Mouse (Mus musculus) heart, postnatal 36 days (tissue): Measurements from ENCODE around the gene Gm21560. TPM values are rescaled to one million over a fixed set of nuclear protein-coding genes. Genes with fewer than 3 reads are reported as not detected.
"Not testable (repeated sequence)": the region's sequence is repeated elsewhere in the genome, so short reads cannot be mapped to it uniquely, and the experiment has no call there.

ENCODE experiments used
- DNase-seq, 2 experiments: peaks; one replicate each; pipeline ENCODE4 v3.0.0; 2021 to 2022
- intact Hi-C: fragments of 180-260 bp; cut with DNase I; formaldehyde crosslinking; loops from one replicate; pipeline ENCODE4 v1.15.1; 2025
- total RNA-seq, 2 experiments: library from RNA; stranded (reverse); gene quantifications; 2 replicates each; pipeline ENCODE4 v1.2.3; 2021

Gene Gm21560
- total RNA-seq: under 1 TPM in 1 of 2 experiments, not detected in 1; 0.47 TPM

DNA sequence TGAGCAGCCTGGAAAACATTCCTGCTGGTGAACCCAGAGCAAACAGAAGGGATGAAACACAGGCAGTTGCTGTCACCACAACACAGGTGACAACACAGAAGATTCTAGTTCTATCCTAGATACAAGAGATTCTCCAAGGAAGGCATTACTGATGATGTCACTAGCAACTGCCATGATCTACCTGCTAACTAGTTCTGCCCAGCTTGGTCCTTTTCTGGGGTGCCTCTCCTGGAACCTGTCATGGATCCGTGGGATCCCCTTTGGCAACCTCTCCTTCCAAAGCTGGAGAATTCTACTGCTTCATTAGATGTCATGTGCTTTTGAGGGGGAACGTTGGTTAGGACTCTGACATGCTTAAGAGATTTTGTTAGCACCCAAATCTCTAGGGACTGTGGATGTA is at the start of gene Gm21560:
Gm21560 (minus strand) TSS at position 101 of the 400 bp plus-strand sequence.
- DNase-seq, intact Hi-C loops: not testable (repeated sequence)

DNA sequence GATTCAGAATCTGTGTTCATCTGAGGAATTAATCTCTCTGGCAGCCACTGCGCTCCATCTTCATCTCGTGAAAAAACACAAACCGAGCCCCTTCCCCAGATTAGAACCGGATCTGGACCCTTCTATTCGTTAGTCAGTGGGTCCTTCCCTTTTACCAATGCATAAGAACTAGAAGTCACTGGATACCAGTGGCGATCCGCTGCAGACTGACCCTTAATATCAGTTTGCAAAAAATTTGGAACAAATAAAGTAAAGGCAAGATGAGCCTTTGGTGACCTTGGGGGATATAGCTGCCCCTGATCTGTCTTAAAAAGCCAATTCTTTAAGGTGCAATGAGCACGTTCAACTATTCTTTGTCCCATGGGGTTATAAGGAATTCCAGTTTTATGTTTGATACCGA is 55.6 kb downstream of the Gm21560 start:
- DNase-seq, intact Hi-C loops: not testable (repeated sequence)

DNA sequence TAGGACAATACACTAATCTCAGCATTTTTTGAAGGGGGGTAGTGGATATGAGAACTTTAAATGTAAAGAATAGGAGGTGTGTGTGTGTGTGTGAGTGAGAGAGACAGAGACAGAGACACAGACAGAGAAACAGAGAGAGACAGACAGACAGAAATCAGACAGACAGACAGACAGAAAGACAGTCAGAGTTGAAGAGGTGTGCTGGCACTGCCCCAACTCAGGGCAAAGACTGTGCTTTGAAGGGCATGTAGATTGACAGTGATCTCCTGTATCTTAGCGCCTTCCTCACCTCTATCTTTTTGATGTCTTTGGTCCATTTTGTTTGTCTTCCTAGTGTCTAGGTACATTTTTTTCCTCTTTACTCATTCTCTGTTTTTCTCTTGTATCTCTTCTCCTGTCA is 58.0 kb downstream of the Gm21560 start:
- DNase-seq, intact Hi-C loops: not testable (repeated sequence)

Other genes with a start within 250 kb of the Gm21560 start
- gene Gm3453, start 240.2 kb downstream of the Gm21560 start, total RNA-seq: not detected
- not detected for gene Gm6337, start 161.0 kb downstream of the Gm21560 start, total RNA-seq
- gene Gm8206, start 125.3 kb downstream of the Gm21560 start, total RNA-seq: not detected
- gene Gm3468, start 110.6 kb downstream of the Gm21560 start, total RNA-seq: under 1 TPM in 1 of 2 experiments, not detected in 1; 0.19 TPM
- gene Gm3476, start 93.5 kb downstream of the Gm21560 start, total RNA-seq: not detected
- under 1 TPM in 1 of 2 experiments, not detected in 1; 0.19 TPM for gene Gm3411, start 68.0 kb upstream of the Gm21560 start, total RNA-seq
- gene Gm21103, start 85.6 kb upstream of the Gm21560 start, total RNA-seq: not detected
- gene Gm3618, start 124.4 kb upstream of the Gm21560 start, total RNA-seq: not detected
- not detected for gene Gm16440, start 171.0 kb upstream of the Gm21560 start, total RNA-seq
- under 1 TPM in 1 of 2 experiments, not detected in 1; 0.16 TPM for gene Gm3591, start 193.2 kb upstream of the Gm21560 start, total RNA-seq
- gene Gm3594, start 225.3 kb upstream of the Gm21560 start, total RNA-seq: not detected